Mouse (Mus musculus) spleen, embryonic (tissue): ENCODE data around the gene Terb2.
"Not testable (repeated sequence)": the region's sequence is repeated elsewhere in the genome, so short reads cannot be mapped to it uniquely, and the experiment has no call there.

ENCODE experiments used
- CTCF ChIA-PET: fragments of 350-600 bp; sonication (Branson Sonifier 250); formaldehyde crosslinking; loops from one replicate; lab custom pipeline; 2022; lab: Charles Lee

Terb2 gene

GRCm38 (mm10) chr2:122160680-122161079, 25.4 kb upstream of the Terb2 start, which contains the start of gene Trim69:
Gene Trim69 (plus strand): TSS chr2:122160700.
- CTCF ChIA-PET, result no interaction called here

- CTCF ChIA-PET, result interaction anchor here (0.6 to 1.3 kb wide), 2 partner anchors 12 to 467 kb away, joined by 5 to 6 read pairs; no protein-coding TSS in a partner anchor
Observed at GRCm38 (mm10) chr2:122161542-122161941, 24.5 kb upstream of the Terb2 start.

- CTCF ChIA-PET, result interaction anchor here (0.6 to 1.3 kb wide), 3 partner anchors 13 to 670 kb away, joined by 3 to 6 read pairs (median 5); no protein-coding TSS in a partner anchor
Observed at GRCm38 (mm10) chr2:122162529-122162928, 23.5 kb upstream of the Terb2 start.

- CTCF ChIA-PET, result interaction anchor here (0.6 to 1.1 kb wide), 2 partner anchors 52 to 95 kb away, joined by 3 to 7 read pairs; no protein-coding TSS in a partner anchor
Observed at GRCm38 (mm10) chr2:122163430-122164195, 22.5 kb upstream of the Terb2 start.

GRCm38 (mm10) chr2:122164293-122164692, 21.8 kb upstream of the Terb2 start:
- CTCF ChIA-PET, result no interaction called here

GRCm38 (mm10) chr2:122171292-122171691, 14.8 kb upstream of the Terb2 start:
- CTCF ChIA-PET, result no interaction called here

- CTCF ChIA-PET, result no interaction called here
Observed at GRCm38 (mm10) chr2:122172188-122172587, 13.9 kb upstream of the Terb2 start.

GRCm38 (mm10) chr2:122180051-122180822, 5.8 kb upstream of the Terb2 start:
- CTCF ChIA-PET, result no interaction called here

- CTCF ChIA-PET, result no interaction called here
Observed at GRCm38 (mm10) chr2:122185086-122185485, 986 bp upstream of the Terb2 start.

GRCm38 (mm10) chr2:122186751-122187150, 679 bp downstream of the Terb2 start:
- CTCF ChIA-PET, result interaction anchor here (0.6 to 1.0 kb wide), 2 partner anchors 33 to 92 kb away, joined by 3 read pairs; no protein-coding TSS in a partner anchor

- CTCF ChIA-PET, result no interaction called here
Observed at GRCm38 (mm10) chr2:122191849-122192248, 5.8 kb downstream of the Terb2 start.

- CTCF ChIA-PET, result no interaction called here
Observed at GRCm38 (mm10) chr2:122194509-122194929, 8.4 kb downstream of the Terb2 start.

GRCm38 (mm10) chr2:122201501-122201900, 15.4 kb downstream of the Terb2 start:
- CTCF ChIA-PET, result interaction anchor here (0.7 kb wide), 1 partner anchor 802 kb away, joined by 3 read pairs; no protein-coding TSS in a partner anchor

- CTCF ChIA-PET, result no interaction called here
Observed at GRCm38 (mm10) chr2:122206440-122207107, 20.5 kb downstream of the Terb2 start.

- CTCF ChIA-PET, result no interaction called here
Observed at GRCm38 (mm10) chr2:122210534-122211228, 24.6 kb downstream of the Terb2 start.

GRCm38 (mm10) chr2:122217075-122217474, 31.0 kb downstream of the Terb2 start:
- CTCF ChIA-PET, result not testable (repeated sequence)

GRCm38 (mm10) chr2:122218234-122218633, 32.2 kb downstream of the Terb2 start:
- CTCF ChIA-PET, result no interaction called here

- CTCF ChIA-PET, result no interaction called here
Observed at GRCm38 (mm10) chr2:122221378-122221777, 35.3 kb downstream of the Terb2 start.

- CTCF ChIA-PET, result no interaction called here
Observed at GRCm38 (mm10) chr2:122221798-122222197, 35.7 kb downstream of the Terb2 start.

- CTCF ChIA-PET, result no interaction called here
Observed at GRCm38 (mm10) chr2:122222272-122222671, 36.2 kb downstream of the Terb2 start.

- CTCF ChIA-PET, result no interaction called here
Observed at GRCm38 (mm10) chr2:122223654-122224053, 37.6 kb downstream of the Terb2 start.
